Mouse (Mus musculus): ENCODE data around the gene Tnfrsf8. TPM values are rescaled to one million over a fixed set of nuclear protein-coding genes. Genes with fewer than 3 reads are reported as not detected.

Gene Tnfrsf8
- polyA plus RNA-seq, 1 experiment, result 0.94 TPM

DNA sequence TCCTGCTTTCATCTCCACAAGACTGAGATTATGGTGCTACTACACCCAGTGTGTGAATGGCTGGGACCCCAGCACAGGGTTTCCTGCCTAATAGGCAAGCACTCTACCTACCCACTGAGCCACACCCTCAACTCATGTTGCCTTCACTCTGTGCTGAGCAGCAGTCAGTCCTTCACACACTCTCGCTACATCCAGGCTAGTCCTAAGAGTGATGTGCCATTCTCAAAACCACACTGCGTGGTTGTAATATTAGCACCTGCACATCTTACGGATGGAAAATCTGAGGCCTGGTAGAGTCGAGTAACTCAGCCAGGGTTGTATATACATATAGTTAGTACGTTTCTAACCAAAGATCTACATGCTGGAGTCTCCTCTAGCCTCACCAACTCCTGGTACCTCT, 40.1 kb downstream of the Tnfrsf8 start:
- TF ChIP-seq POLR2A (IDR thresholded peaks at IDR 0.05; ENCODE audit: extremely low read depth, insufficient read depth, low read length) (no peak), CTCF (IDR thresholded peaks at IDR 0.05; ENCODE audit: extremely low read depth, insufficient read depth, low read length) (no peak)
- Histone ChIP-seq H3K4me3 (ENCODE audit: insufficient read depth, low read length) (no peak overlapping the region), H3K27ac (ENCODE audit: insufficient read depth, low read length) (no peak overlapping the region), H3K4me1 (ENCODE audit: control insufficient read depth, insufficient read depth, low read length) (no peaks in the 10 kb centered on the region)

DNA sequence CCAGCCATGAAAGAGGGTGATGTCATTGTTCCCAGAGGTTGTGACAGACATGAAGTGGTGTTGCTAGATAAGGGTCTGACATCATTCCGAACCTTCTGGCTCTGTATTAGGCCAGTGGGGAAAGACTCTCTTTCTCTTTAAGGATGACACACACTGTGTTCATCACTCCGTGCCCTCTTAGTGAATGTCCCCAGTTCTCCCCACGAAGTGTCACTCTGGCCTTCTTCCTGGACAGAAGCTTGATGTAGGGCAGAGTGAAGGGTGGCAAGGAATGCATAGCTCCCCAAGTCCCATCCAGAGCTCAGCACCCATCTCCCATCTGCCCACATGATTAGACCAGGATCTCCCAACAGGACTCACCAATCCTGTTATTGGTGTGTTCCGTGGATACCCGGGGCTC, 41.0 kb downstream of the Tnfrsf8 start:
- no peaks in the 10 kb centered on the region for H3K4me1 ChIP-seq (ENCODE audit: control insufficient read depth, insufficient read depth, low read length)
- H3K4me3 ChIP-seq (ENCODE audit: insufficient read depth, low read length), result no peak overlapping the region
- TF ChIP-seq POLR2A (IDR thresholded peaks at IDR 0.05; ENCODE audit: extremely low read depth, insufficient read depth, low read length) (no peak), CTCF (IDR thresholded peaks at IDR 0.05; ENCODE audit: extremely low read depth, insufficient read depth, low read length) (no peak)
- H3K27ac ChIP-seq (ENCODE audit: insufficient read depth, low read length), result no peak overlapping the region

DNA sequence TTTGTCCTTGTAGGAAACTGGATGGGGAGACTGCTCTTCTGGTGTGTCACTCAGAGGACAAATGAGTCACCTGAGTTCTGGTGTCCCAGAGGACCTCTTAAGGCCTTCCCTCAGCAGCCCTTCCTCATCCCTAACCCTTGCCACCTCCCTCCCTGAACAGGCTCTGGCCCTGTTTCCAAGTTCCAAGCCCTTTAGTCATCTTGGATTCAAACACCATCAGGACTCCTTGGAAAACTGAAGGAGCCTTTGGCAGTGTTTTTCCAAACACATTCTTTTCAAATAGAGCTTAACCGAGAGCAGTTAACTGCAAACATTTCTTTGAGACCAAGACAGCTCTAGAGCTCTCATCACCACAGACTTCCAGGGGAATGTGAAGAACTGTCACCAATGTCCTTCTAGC, 42.2 kb downstream of the Tnfrsf8 start:
- Histone ChIP-seq H3K4me1 (ENCODE audit: control insufficient read depth, insufficient read depth, low read length) (no peaks in the 10 kb centered on the region), H3K27ac (ENCODE audit: insufficient read depth, low read length) (no peak overlapping the region), H3K4me3 (ENCODE audit: insufficient read depth, low read length) (no peak overlapping the region)
- TF ChIP-seq CTCF (IDR thresholded peaks at IDR 0.05; ENCODE audit: extremely low read depth, insufficient read depth, low read length) (no peak), POLR2A (IDR thresholded peaks at IDR 0.05; ENCODE audit: extremely low read depth, insufficient read depth, low read length) (no peak)

- no peak for TF ChIP-seq POLR2A (IDR thresholded peaks at IDR 0.05; ENCODE audit: extremely low read depth, insufficient read depth, low read length)
- no peak for TF ChIP-seq CTCF (IDR thresholded peaks at IDR 0.05; ENCODE audit: extremely low read depth, insufficient read depth, low read length)
- no peak overlapping the region for H3K4me3 ChIP-seq (ENCODE audit: insufficient read depth, low read length)
- no peaks in the 10 kb centered on the region for H3K4me1 ChIP-seq (ENCODE audit: control insufficient read depth, insufficient read depth, low read length)
- no peak overlapping the region for H3K27ac ChIP-seq (ENCODE audit: insufficient read depth, low read length)
These were observed 43.3 kb downstream of the Tnfrsf8 start for GRCm38 (mm10) chr4:145271634-145272033.

DNA sequence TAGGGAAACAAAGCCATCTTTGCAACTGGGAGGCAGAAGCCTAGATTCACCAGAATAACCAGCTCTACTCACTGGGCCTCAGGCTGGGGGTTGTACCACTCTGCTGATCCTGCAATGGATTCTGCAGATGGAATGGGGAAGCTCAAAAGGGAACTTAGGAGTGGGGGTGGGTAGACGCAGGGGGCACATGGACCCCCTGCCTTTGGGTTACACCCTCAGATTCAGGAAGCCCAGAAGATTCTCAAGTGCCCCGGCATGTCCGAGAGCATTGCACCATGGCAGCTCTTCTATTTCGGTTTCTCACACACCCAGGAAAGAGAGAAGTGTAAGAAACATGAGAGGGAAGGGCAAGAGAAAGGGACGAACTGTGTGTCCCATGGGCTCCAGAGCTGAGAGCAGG, 44.8 kb downstream of the Tnfrsf8 start:
- TF ChIP-seq CTCF (IDR thresholded peaks at IDR 0.05; ENCODE audit: extremely low read depth, insufficient read depth, low read length) (no peak), POLR2A (IDR thresholded peaks at IDR 0.05; ENCODE audit: extremely low read depth, insufficient read depth, low read length) (no peak)

DNA sequence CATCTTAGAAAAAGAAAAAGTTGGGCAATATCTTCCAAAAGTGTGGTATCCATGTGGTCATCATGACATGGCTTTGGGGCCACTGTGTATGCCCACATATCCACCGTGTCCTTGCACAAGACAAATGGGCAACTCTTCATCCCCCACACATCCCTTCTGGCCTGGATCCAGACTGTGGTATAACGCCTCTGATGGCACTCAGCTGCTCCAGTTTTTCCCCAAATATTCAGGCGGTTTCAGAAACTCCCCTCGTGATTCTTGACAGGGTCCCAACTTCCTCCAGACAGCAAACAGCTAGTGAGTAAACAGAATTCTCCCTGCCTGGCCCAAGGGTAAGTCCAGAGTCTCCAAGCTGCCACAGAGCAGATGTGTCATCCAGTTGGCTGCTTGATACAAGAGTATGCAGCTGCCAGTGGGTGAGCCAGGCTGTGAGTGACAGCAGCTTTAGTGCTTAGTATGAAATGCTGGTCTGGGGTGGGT, 47.3 kb downstream of the Tnfrsf8 start:
- TF ChIP-seq POLR2A (IDR thresholded peaks at IDR 0.05; ENCODE audit: extremely low read depth, insufficient read depth, low read length), result no peak
- TF ChIP-seq CTCF (IDR thresholded peaks at IDR 0.05; ENCODE audit: extremely low read depth, insufficient read depth, low read length), result no peak

More for the DNA sequence above, 44.8 kb downstream of the Tnfrsf8 start:
- H3K4me1 ChIP-seq (ENCODE audit: control insufficient read depth, insufficient read depth, low read length), result no peaks in the 10 kb centered on the region
- no peak overlapping the region for H3K4me3 ChIP-seq (ENCODE audit: insufficient read depth, low read length)
- no peak overlapping the region for H3K27ac ChIP-seq (ENCODE audit: insufficient read depth, low read length)

GRCm38 (mm10) chr4:145266505-145266904, 48.5 kb downstream of the Tnfrsf8 start:
- H3K4me3 ChIP-seq (ENCODE audit: insufficient read depth, low read length), result no peak overlapping the region
- TF ChIP-seq POLR2A (IDR thresholded peaks at IDR 0.05; ENCODE audit: extremely low read depth, insufficient read depth, low read length), result no peak
- TF ChIP-seq CTCF (IDR thresholded peaks at IDR 0.05; ENCODE audit: extremely low read depth, insufficient read depth, low read length), result no peak
- no peaks in the 10 kb centered on the region for H3K4me1 ChIP-seq (ENCODE audit: control insufficient read depth, insufficient read depth, low read length)
- no peak overlapping the region for H3K27ac ChIP-seq (ENCODE audit: insufficient read depth, low read length)

More for the DNA sequence above, 47.3 kb downstream of the Tnfrsf8 start:
- no peaks in the 10 kb centered on the region for H3K4me1 ChIP-seq (ENCODE audit: control insufficient read depth, insufficient read depth, low read length)
- H3K4me3 ChIP-seq (ENCODE audit: insufficient read depth, low read length), result no peak overlapping the region
- no peak overlapping the region for H3K27ac ChIP-seq (ENCODE audit: insufficient read depth, low read length)

- Histone ChIP-seq H3K4me3 (ENCODE audit: insufficient read depth, low read length) (no peak overlapping the region), H3K27ac (ENCODE audit: insufficient read depth, low read length) (no peak overlapping the region), H3K4me1 (ENCODE audit: control insufficient read depth, insufficient read depth, low read length) (no peaks in the 10 kb centered on the region)
- no peak for TF ChIP-seq CTCF (IDR thresholded peaks at IDR 0.05; ENCODE audit: extremely low read depth, insufficient read depth, low read length)
These were observed 50.2 kb downstream of the Tnfrsf8 start for GRCm38 (mm10) chr4:145264761-145265160.

DNA sequence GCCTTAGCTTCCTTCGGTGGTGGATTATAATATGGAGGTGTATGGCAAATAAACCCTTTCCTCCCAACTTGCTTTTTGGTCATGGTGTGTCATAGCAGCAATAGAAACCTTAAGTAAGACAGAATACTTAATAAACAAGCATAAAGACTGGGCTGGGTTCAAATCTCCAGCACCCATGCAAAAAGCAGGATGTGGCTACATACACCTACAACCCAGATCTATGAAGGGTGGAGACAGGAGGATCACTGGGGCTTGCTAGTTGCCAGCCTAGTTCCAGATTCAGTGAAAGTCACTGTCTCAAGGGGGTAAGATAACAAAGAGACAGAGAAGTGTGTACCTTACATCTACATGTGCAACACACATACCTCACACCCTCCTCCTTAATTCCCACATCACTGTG, 51.4 kb downstream of the Tnfrsf8 start:
- no peak overlapping the region for H3K27ac ChIP-seq (ENCODE audit: insufficient read depth, low read length)
- no peaks in the 10 kb centered on the region for H3K4me1 ChIP-seq (ENCODE audit: control insufficient read depth, insufficient read depth, low read length)
- H3K4me3 ChIP-seq (ENCODE audit: insufficient read depth, low read length), result no peak overlapping the region
- TF ChIP-seq CTCF (IDR thresholded peaks at IDR 0.05; ENCODE audit: extremely low read depth, insufficient read depth, low read length), result no peak
- no peak for TF ChIP-seq POLR2A (IDR thresholded peaks at IDR 0.05; ENCODE audit: extremely low read depth, insufficient read depth, low read length)

GRCm38 (mm10) chr4:145260802-145261201, 54.2 kb downstream of the Tnfrsf8 start:
- no peak for TF ChIP-seq POLR2A (IDR thresholded peaks at IDR 0.05; ENCODE audit: extremely low read depth, insufficient read depth, low read length)
- TF ChIP-seq CTCF (IDR thresholded peaks at IDR 0.05; ENCODE audit: extremely low read depth, insufficient read depth, low read length), result no peak

More at GRCm38 (mm10) chr4:145260802-145261201, 54.2 kb downstream of the Tnfrsf8 start:
- Histone ChIP-seq H3K4me3 (ENCODE audit: insufficient read depth, low read length) (no peak overlapping the region), H3K27ac (ENCODE audit: insufficient read depth, low read length) (no peak overlapping the region), H3K4me1 (ENCODE audit: control insufficient read depth, insufficient read depth, low read length) (no peaks in the 10 kb centered on the region)

All from cortical plate, adult 2 months (tissue).